Mouse (Mus musculus): ENCODE measurements around the gene Capns2. TPM values are rescaled to one million over a fixed set of nuclear protein-coding genes. Genes with fewer than 3 reads are reported as not detected.

Gene Capns2
- total and polyA plus RNA-seq, 3 experiments: not detected

DNA sequence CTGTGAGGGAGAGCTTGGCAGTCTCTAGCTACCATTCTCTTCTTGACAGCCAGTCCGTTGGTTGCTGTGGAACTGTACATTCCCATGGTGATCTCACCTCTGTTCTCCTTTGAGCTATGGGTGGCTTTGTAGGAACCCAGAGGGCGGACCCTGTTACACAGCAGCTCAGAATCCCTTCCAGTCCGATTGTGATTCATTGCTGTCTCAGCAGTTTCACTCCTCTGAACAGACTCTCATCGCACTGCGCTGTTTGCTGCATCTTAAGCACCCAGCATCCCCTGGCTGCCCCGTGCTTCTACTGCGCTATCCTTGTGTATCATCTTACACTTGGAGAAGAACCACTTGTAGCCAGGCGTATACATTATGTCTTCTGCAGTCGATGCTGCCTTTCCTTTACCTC is 1.6 kb upstream of the Capns2 start:
- no peaks in the 10 kb centered on the region for H3K36me3 ChIP-seq (replicated peaks)
- H3K9me3 ChIP-seq (replicated peaks): peaks cover 34% of the 10 kb centered on the region
- H3K4me3 ChIP-seq (ENCODE audit: low read depth, low read length): no peak overlapping the region
- no peaks in the 10 kb centered on the region for H3K27me3 ChIP-seq (ENCODE audit: insufficient read depth, low read length)
- no peak for TF ChIP-seq TAL1 (conservative IDR thresholded peaks at IDR 0.05; ENCODE audit: low read depth, low read length)
- no peak for TF ChIP-seq POLR2AphosphoS5 (IDR thresholded peaks at IDR 0.05; ENCODE audit: insufficient replicate concordance, low read depth, low read length)
- TF ChIP-seq GATA2 (IDR thresholded peaks at IDR 0.05; ENCODE audit: borderline replicate concordance, low read depth, low read length): no peak
- TF ChIP-seq GATA1 (IDR thresholded peaks at IDR 0.05; ENCODE audit: borderline replicate concordance, low read length): no peak
- no peak for TF ChIP-seq CTCF (IDR thresholded peaks at IDR 0.05; ENCODE audit: low read depth, low read length)
- ATAC-seq (ENCODE audit: extremely low read depth, insufficient number of reproducible peaks, low FRiP score, poor library complexity, severe bottlenecking) (no peak), DNase-seq (ENCODE audit: low spot score) (no peak)
- H3K4me1 ChIP-seq (ENCODE audit: insufficient read depth, low read depth, low read length): no peaks in the 10 kb centered on the region

DNA sequence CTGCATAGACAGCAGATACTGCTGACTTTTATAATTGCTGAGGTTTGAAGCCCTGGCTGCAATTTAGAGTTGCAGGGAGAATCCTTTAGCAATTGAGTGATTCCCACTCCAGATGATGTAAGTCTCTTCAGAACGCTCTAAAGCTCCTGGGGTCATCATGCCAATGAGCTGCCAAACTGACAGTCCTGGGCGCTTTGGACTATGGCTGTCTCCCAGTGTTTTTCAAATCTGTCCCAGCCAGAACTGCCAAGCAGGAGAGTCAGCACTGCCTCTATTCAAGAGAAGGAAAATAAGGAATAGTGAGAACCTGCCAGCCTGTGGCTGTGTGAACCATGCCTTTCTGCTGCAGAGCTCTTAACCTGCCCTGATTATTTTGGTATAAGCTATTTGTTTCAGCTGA is 1.8 kb downstream of the Capns2 start:
- H3K36me3 ChIP-seq (replicated peaks): no peaks in the 10 kb centered on the region
- no peak overlapping the region for H3K4me3 ChIP-seq (ENCODE audit: low read depth, low read length)
- TF ChIP-seq GATA2 (IDR thresholded peaks at IDR 0.05; ENCODE audit: borderline replicate concordance, low read depth, low read length): no peak
- no peak for TF ChIP-seq CTCF (IDR thresholded peaks at IDR 0.05; ENCODE audit: low read depth, low read length)
- no peak for TF ChIP-seq TAL1 (conservative IDR thresholded peaks at IDR 0.05; ENCODE audit: low read depth, low read length)
- TF ChIP-seq GATA1 (IDR thresholded peaks at IDR 0.05; ENCODE audit: borderline replicate concordance, low read length): no peak
- no peak for TF ChIP-seq POLR2AphosphoS5 (IDR thresholded peaks at IDR 0.05; ENCODE audit: insufficient replicate concordance, low read depth, low read length)
- ATAC-seq (ENCODE audit: extremely low read depth, insufficient number of reproducible peaks, low FRiP score, poor library complexity, severe bottlenecking) (no peak), DNase-seq (ENCODE audit: low spot score) (no peak)
- H3K4me1 ChIP-seq (ENCODE audit: insufficient read depth, low read depth, low read length): no peaks in the 10 kb centered on the region
- H3K27me3 ChIP-seq (ENCODE audit: insufficient read depth, low read length): no peaks in the 10 kb centered on the region
- peaks cover 33% of the 10 kb centered on the region for H3K9me3 ChIP-seq (replicated peaks)

DNA sequence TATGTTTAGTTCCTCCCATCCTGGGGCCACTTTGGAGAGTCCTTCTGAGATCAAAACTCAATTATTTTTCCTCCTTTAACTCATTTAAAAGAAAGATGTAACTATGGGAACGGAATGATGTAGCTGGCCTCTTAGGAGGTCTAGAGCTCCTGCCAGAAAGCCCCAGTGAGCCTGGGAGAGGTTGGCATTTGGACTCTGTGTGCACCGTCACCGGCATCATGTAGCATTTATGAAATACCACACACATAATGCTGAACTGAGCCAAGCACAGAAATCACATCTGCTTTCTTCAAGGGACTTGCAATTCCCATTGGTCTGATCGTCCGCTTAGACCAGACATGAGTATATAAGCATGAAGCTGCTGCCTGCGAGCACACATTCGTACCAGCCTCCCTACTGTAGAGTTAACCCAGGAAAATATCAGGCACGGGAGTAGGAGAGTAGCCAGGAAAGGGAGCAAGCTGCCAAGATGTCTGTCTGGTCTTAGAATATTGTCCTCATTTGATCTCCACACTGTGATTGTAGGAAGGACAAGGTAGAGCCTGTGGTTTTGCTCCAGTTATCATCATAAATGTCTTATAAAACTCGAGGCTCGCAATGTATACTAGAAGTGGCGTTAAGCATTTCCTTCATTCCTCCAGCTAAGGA is 2.4 kb downstream of the Capns2 start:
- Histone ChIP-seq H3K4me3 (ENCODE audit: low read depth, low read length) (no peak overlapping the region), H3K4me1 (ENCODE audit: insufficient read depth, low read depth, low read length) (no peaks in the 10 kb centered on the region), H3K27me3 (ENCODE audit: insufficient read depth, low read length) (no peaks in the 10 kb centered on the region), H3K9me3 (replicated peaks) (peaks cover 31% of the 10 kb centered on the region), H3K36me3 (replicated peaks) (no peaks in the 10 kb centered on the region)
- ATAC-seq (ENCODE audit: extremely low read depth, insufficient number of reproducible peaks, low FRiP score, poor library complexity, severe bottlenecking): no peak
- no peak for DNase-seq (ENCODE audit: low spot score)
- TF ChIP-seq GATA2 (IDR thresholded peaks at IDR 0.05; ENCODE audit: borderline replicate concordance, low read depth, low read length): no peak

DNA sequence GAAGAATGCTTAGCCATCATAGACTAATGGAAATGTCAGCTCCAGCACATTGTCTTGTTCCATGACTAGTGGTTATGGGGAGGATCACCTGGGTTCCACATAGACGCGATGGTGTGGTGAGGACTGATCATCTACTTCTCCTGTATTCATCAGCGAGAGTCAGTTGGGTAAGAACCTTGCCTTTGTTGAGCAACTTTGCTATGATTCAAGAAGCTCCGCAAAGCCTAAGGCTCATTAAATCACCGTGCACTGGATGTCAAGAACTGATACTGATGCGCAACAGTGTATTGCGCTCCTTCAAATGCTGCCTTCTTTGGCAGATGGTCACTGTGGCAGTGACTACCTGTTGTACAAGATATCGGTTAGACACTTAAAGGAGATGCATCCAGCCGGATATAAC is 5.3 kb downstream of the Capns2 start:
- ATAC-seq (ENCODE audit: extremely low read depth, insufficient number of reproducible peaks, low FRiP score, poor library complexity, severe bottlenecking): no peak

DNA sequence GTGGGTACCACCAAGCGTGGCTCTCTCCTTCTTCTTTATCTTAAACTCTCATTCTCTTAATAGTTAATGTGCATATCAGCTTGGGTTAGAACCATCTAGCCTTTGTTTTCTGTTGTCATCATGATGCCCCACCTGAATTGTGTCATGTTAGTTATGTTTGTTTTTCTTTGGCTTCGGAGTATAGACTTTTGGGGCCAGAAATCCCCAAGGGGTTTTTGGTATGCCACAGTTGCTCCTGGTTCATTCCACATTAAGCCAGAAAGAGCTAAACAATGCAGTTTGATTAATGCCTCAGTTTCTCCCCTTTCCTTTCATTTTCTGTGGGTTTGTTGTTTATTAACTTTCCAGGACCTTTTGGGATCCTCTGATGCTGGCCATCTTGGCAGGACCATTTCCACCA is 7.2 kb downstream of the Capns2 start:
- Histone ChIP-seq H3K27me3 (ENCODE audit: insufficient read depth, low read length) (no peaks in the 10 kb centered on the region), H3K4me3 (ENCODE audit: low read depth, low read length) (no peak overlapping the region), H3K4me1 (ENCODE audit: insufficient read depth, low read depth, low read length) (no peaks in the 10 kb centered on the region), H3K9me3 (replicated peaks) (peaks cover 22% of the 10 kb centered on the region), H3K36me3 (replicated peaks) (no peaks in the 10 kb centered on the region)
- TF ChIP-seq GATA2 (IDR thresholded peaks at IDR 0.05; ENCODE audit: borderline replicate concordance, low read depth, low read length): no peak
- no peak for TF ChIP-seq GATA1 (IDR thresholded peaks at IDR 0.05; ENCODE audit: borderline replicate concordance, low read length)
- TF ChIP-seq TAL1 (conservative IDR thresholded peaks at IDR 0.05; ENCODE audit: low read depth, low read length): no peak
- TF ChIP-seq CTCF (IDR thresholded peaks at IDR 0.05; ENCODE audit: low read depth, low read length): no peak
- TF ChIP-seq POLR2AphosphoS5 (IDR thresholded peaks at IDR 0.05; ENCODE audit: insufficient replicate concordance, low read depth, low read length): no peak
- ATAC-seq (ENCODE audit: extremely low read depth, insufficient number of reproducible peaks, low FRiP score, poor library complexity, severe bottlenecking): no peak
- no peak for DNase-seq (ENCODE audit: low spot score)

More for the DNA sequence above, 5.3 kb downstream of the Capns2 start:
- H3K9me3 ChIP-seq (replicated peaks): peaks cover 29% of the 10 kb centered on the region
- H3K27me3 ChIP-seq (ENCODE audit: insufficient read depth, low read length): no peaks in the 10 kb centered on the region
- H3K36me3 ChIP-seq (replicated peaks): no peaks in the 10 kb centered on the region
- no peaks in the 10 kb centered on the region for H3K4me1 ChIP-seq (ENCODE audit: insufficient read depth, low read depth, low read length)
- DNase-seq (ENCODE audit: low spot score): no peak
- no peak overlapping the region for H3K4me3 ChIP-seq (ENCODE audit: low read depth, low read length)
- no peak for TF ChIP-seq GATA2 (IDR thresholded peaks at IDR 0.05; ENCODE audit: borderline replicate concordance, low read depth, low read length)
- no peak for TF ChIP-seq TAL1 (conservative IDR thresholded peaks at IDR 0.05; ENCODE audit: low read depth, low read length)
- no peak for TF ChIP-seq CTCF (IDR thresholded peaks at IDR 0.05; ENCODE audit: low read depth, low read length)
- TF ChIP-seq GATA1 (IDR thresholded peaks at IDR 0.05; ENCODE audit: borderline replicate concordance, low read length): no peak
- no peak for TF ChIP-seq POLR2AphosphoS5 (IDR thresholded peaks at IDR 0.05; ENCODE audit: insufficient replicate concordance, low read depth, low read length)

DNA sequence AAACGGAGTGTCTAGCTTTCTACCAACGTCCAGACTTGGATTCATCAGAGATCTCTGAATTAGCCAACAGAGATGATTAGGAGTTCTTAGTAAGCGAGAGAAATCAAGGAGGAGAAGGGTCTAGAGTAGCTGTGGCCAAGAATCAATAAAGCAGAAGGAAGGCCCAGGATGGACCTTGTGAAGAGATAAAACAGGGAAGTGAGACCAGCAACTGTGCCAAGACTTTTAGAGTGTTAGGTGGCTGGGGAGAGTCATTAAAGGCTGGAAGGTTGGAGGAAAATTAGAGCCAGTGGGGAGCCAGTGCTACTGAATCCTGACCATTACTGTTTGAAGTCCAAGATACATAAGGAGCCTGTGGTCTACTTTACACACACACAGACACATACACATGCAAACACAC is 10.3 kb downstream of the Capns2 start:
- Histone ChIP-seq H3K36me3 (replicated peaks) (no peaks in the 10 kb centered on the region), H3K27me3 (ENCODE audit: insufficient read depth, low read length) (no peaks in the 10 kb centered on the region), H3K4me3 (ENCODE audit: low read depth, low read length) (no peak overlapping the region), H3K9me3 (replicated peaks) (peaks cover 25% of the 10 kb centered on the region), H3K4me1 (ENCODE audit: insufficient read depth, low read depth, low read length) (no peaks in the 10 kb centered on the region)
- DNase-seq (ENCODE audit: low spot score) (no peak), ATAC-seq (ENCODE audit: extremely low read depth, insufficient number of reproducible peaks, low FRiP score, poor library complexity, severe bottlenecking) (no peak)
- no peak for TF ChIP-seq CTCF (IDR thresholded peaks at IDR 0.05; ENCODE audit: low read depth, low read length)
- no peak for TF ChIP-seq POLR2AphosphoS5 (IDR thresholded peaks at IDR 0.05; ENCODE audit: insufficient replicate concordance, low read depth, low read length)
- no peak for TF ChIP-seq TAL1 (conservative IDR thresholded peaks at IDR 0.05; ENCODE audit: low read depth, low read length)
- no peak for TF ChIP-seq GATA2 (IDR thresholded peaks at IDR 0.05; ENCODE audit: borderline replicate concordance, low read depth, low read length)
- TF ChIP-seq GATA1 (IDR thresholded peaks at IDR 0.05; ENCODE audit: borderline replicate concordance, low read length): no peak
